Mouse (Mus musculus): ENCODE data around the gene Zfp687.

The Zfp687 gene

DNA sequence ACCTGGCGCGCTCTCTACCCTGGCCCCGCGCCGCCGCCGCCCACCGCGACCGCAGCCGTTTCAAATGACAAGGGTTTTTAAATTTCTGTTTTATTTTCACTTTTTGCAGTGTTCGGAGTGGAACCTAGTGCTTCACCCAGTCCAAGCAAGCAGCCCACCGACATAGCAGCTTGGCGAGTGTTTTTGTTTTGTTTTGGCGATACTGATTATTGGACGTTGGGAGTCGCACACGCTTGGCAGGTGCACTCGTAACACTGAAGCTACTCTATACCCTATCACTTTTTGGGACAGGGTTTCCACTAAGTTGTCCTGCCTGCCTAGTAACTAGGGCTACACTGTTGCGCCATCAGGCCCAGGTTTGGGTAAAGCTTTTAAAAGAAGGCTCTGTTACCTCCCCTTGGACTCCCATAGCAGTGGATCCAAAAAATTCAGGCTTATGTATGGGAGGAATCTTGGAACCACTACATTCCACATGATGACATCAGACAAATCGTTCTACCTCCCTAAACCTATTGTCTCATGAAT lies 1.3 kb upstream of the Zfp687 start:
- DNase-seq (ENCODE audit: extremely low spot score, low spot score): no peak

DNA sequence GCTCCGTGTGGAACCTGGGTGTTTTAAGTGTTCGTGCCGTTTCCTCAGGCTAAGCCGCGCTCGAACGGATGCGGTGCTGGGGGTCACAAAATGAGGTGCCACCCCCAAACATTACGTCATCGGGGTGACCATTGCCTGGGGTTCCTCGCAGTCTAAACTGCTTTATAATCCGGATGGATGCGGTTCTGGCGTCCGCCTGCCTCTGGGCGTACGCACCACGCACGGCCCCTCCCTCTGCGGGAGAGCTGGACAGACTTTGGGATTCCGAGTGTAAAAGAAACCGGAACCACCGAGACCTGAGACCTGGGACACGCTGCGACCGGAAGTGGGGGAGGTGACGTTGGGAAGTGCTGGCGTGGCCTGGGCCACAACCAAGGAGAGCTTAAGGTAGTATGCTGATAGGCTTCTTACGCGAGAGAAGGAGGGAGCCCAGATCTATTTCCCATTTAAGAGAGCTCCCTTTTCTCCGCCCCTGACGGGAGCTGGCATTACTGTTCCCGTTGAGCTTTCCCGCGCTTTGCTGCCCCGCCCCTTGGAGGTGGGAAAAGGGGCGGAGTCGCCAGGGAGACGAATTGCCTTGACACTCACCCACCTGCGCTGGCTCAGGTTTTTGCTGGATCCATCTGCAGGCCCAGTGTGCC lies 763 bp upstream of the Zfp687 start:
- peak; percentile 85 for DNase-seq (ENCODE audit: extremely low spot score, low spot score)

DNA sequence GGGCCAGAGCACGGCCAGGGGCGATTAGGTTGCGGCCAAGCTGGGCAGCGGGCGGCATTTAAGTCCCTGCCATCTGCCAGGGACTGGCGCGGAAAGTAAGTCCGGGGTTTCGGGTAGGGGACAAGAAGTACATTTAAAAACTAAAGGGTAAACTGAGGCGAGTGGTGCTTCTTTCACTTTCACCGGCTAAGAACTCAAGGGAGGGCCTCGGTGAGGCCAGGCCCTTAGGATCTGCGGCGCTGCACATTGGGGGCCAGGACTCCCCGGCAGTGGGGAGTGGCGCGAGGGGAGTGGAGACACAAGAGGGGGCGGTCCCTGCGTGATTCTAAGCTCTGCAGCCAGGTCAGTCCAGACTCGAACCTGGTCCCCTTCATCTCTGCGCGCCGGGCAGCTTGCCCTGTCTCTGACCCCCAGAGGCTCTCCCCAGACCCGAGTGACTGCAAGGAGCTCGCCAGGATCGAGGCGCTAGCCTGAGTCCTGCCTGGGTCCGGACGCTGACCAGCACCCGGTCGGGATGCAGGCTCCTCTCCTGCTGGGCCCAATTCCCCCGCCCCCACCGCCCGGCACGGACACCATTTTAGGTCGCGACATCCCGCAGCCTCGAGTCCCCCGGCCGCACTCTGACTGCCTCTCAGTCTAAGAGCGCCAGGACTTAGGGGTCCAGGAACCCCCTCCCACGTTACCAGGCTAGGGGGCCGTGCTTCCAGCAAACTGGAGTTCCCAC lies 658 bp downstream of the Zfp687 start:
- no peak for DNase-seq (ENCODE audit: extremely low spot score, low spot score)

DNA sequence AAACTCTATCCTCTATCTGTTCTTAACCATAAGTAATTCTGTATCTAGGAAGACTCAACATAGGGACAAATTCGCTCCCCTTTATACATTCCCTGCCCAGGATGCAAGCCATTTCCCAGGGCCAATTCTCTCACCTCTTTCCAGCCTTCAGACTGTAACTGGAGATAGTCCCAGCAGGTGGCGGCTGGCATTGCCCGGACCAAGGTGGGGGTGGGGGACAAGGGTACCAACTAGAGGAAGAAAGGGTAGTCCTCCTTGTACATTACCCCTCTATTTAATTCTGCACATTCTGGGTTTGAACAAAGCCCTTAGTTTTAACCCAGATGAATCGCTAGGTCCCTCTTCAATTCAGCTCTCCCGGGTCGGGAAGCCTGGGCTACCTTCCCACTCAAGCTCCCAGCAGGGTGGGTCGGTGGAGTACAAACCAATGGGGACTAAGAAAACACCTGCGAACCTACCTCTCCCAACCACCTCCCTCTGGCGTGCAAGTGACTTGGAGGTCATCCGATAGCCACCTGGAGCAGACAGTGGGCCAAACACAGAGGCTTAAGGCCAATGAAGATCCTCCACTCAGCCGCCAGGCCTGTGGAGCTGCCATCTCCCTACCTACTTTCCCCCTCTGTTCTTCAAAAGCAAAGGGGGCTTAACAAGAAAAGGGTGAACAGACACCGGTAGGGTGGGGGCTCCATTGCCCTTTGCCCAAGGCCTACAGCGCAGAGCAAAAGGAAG lies 1.4 kb downstream of the Zfp687 start:
- no peak for DNase-seq (ENCODE audit: extremely low spot score, low spot score)

DNA sequence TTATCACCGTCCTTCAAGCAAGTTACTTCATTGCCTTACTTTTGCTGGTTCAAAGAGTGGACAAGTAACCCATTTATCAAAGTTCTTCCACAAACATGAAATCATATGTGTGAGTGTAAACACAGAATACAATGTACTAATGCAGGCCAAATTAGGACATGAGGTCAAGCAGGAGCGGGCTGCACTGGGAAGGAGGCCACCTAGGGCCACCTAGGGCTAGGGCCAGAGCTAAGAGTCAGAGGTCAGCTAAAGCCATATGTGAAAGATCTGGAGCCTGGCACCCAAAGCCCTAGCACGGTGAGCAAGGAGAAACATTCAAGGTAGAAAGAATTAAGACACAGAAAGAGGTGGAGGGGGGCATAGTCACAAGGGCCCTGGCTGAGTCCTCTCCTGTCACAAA lies 2.3 kb downstream of the Zfp687 start:
- no peak for DNase-seq (ENCODE audit: extremely low spot score, low spot score)

DNA sequence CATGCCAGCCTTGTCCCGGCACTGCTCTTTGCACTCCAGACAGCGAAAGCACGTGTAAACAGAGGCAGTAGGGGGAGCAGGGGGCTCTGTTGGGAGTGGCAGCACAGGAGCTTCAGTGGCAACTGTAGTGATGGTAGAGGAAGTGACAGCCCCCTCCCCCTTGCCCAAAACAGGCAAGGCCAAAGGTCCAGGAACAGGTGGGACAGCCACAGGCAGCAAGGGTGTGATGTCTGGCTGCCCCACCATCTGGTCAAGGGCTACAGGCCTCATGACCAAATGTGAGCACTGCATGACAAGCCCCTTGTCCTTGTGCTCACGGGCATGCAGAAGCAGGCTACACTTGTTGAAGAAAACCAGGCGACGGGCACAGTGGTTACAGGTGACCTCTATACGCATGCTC lies 4.9 kb downstream of the Zfp687 start:
- DNase-seq (ENCODE audit: extremely low spot score, low spot score): no peak

DNA sequence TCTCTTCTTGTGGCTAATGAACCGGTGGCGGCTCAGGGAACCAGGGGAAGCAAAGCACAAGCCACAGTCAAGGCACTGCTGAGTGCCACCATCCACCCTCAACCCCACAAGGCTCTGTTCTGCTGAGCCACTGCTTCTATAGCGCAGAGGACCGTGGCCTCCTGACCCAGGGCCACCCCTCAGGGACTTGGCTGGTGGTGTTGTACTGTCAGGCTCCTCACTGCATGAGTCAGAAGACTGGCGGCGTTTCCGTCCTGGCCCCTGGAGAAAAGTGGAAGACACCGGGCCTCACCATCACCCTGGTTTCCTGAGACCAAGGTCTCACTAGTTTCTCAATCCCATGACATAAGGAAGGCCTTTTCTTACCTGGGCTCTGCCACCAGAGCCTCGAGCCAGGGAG lies 7.5 kb downstream of the Zfp687 start:
- DNase-seq (ENCODE audit: extremely low spot score, low spot score): no peak

DNA sequence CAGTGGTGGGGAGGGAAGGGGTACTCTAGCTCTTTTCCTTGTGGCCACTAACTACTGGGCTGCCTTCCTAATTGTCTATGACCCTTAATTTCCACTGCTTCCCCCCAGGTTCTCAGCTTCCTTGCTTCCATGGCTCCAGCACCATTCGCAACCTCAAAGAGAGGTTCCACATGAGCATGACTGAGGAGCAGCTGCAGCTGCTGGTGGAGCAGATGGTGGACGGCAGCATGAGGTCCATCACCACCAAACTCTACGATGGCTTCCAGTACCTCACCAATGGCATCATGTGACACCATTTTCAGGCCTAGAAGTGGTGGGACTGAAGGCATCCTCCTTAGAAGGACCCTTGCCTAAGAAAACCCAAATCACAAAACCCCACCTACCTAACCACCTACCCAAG lies 9.6 kb downstream of the Zfp687 start:
- no peak for DNase-seq (ENCODE audit: extremely low spot score, low spot score)

DNA sequence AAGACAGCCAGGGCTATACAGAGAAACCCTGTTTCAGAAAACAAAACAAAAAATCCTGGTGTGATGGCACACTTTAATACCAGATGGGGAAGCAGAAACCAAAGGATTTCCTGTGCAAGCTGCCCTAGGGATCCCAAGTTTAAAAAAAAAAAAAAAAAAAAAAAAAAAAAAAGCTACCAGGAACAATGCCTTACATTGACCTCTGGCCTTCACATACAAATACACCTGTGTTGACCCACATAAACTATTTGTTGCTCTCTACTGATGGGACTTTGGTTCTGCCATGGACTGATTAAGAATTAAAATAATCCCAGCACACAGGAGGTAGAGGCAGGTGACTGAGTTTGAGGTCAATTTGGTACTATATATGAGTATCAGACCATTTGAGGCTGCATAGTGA lies 12.0 kb downstream of the Zfp687 start:
- DNase-seq (ENCODE audit: extremely low spot score, low spot score): no peak

DNA sequence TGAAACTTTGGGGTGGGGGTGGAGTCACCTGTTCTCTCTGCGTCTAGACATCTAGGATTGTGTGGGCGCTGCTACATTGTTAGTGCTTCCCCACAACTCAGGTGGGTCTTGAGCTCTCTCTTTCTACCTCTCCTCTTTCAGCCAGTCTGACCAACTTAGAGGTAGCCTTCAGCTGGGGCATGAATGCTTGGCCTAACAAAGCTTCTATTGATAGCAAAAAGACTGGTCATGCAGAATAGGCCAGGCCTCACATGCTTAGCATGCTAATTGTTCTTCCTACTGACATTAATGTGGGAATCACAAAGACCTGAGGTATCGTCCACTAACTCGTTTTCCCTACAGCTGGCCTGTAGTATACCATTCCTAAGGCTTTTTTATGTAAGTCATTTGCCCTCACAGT lies 12.7 kb downstream of the Zfp687 start:
- DNase-seq (ENCODE audit: extremely low spot score, low spot score): no peak

DNA sequence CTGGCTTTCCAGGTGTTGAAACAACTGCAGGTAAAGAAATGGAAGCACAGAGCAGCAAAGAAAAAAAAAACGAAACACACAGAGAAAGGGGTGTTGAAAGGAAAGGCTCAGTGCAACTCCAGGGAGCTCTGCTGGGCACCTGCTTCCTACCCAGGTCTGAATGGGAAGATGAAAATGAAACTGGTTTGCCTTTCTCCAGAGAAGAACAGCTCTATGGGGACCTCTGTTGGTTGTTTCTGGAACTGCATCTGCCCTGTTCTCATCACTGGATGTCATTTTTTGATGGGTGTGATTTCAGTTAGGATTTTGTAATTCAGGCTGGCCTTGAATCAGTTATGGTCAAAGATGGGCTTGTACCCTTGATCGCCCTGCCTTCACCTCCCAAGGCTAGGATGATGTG lies 18.3 kb downstream of the Zfp687 start:
- peak; percentile 80 for DNase-seq (ENCODE audit: extremely low spot score, low spot score)

DNA sequence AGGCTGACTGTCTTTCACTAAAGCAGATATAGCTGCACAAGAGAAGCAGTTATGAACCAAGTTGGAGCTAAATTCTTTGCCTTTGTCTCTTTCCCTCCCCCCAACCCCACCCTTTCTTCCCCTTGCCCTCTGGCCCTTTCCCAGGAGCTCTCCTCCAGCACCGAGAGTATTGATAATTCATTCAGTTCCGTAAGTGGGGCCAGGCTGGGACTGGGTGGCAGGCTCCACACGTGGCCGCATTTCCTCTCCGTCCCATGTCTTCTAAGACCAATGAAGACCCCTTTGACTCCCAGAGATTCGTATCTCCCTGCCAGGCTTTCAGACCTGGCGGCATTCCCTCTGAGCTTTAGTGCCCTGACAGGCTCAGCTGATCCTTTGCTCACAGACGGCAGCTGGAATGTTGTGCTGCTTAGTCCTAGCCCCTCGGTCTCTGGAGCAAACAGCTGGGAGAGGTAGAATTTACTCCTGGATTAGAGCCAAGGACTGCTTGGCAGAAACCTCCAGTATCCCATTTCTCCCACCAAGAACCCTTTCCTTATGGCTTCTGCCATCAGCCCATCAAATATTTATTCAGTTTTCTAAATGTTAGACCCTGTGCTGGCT lies 26.0 kb downstream of the Zfp687 start:
- no peak for DNase-seq (ENCODE audit: extremely low spot score, low spot score)

DNA sequence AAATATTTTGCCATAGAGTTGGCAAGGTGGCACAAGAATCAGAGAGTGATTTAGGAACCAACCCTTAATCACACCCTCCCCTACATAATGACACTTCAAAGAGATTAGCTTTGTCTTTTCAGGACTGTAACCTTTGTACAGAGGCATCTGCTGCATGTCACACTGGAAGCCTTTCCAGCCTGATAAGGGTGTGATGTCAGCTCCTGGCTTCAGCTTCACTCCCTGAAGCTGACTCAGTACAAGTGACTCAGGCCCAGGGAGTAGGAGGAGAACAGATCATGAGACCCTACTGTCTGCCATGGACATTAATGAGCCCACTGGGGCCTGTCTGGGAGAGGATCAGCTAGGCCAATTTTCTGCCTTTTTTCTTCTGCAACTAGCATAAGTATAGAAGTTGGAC lies 27.7 kb downstream of the Zfp687 start:
- DNase-seq (ENCODE audit: extremely low spot score, low spot score): no peak

DNA sequence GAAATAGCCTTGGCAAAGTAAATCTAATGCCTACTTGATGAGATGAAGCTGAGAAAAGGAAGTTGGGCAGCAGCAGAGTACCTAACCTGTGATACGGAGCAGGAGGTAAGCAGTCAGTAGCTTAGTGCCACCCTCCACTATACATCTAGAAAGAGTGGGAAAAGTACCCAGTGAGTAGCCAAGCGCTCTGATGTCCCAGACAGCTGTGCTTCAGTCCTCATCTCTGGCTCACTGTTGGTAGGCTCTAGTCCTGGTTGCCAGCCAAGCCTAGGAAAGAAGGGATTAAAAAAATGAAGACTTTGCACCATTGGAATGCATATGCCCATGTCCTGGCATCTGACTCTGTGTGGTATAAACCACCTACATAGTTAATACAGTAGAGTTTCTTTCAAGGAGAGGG lies 29.7 kb downstream of the Zfp687 start:
- no peak for DNase-seq (ENCODE audit: extremely low spot score, low spot score)

DNA sequence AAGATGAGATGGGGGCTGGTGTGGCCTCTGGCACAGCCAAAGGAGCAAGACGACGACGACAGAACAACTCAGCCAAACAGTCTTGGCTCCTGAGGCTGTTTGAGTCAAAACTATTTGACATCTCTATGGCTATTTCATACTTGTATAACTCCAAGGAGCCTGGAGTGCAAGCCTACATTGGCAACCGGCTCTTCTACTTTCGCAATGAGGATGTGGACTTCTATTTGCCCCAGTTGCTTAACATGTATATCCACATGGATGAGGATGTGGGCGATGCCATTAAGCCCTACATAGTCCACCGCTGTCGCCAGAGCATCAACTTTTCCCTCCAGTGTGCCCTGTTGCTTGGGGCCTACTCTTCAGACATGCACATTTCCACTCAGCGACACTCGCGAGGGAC lies 30.9 kb downstream of the Zfp687 start:
- no peak for DNase-seq (ENCODE audit: extremely low spot score, low spot score)

DNA sequence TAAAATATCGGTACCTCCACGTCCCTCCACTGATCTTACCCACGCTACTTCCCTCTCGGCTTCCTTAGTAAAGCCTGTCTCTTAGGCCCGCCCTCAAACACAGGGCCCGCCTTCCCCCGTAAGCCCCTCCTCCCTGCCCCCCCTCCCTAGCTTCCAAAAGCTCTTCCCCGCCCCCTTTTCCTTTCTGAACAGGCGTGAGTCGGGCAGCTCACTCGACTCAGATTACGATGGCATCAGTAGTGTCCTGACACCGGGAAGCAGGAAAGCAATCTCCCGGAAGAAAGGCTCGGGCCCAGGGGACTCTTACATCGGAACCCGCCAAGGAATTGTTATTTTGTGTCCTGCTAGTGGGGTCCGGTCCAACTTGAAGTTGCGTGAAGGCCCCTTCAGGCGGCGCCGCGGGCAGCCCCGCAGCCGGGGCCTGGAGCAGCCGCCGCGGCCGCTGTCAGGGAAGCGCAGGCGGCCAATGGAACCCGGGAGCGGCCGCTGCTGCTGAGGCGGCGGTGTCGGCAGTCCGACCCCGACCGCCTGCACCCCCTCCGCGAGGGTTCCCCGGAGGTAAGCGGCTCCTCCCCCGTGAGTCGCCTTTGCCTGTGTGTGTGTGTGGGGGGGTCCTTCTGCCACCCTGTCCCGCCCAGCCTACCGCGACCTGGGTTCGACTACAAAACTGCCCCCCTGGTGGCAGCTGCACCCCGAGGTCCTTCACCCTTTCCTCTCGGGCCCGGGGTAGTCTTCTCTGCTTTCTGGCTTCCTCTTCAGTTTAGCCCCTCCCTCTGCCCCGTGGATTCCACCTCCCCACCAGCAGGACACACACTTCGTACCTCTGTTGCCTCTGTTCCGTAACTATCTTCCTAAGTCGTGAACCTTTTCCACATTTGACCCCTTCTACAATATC lies 40.5 kb downstream of the Zfp687 start, which contains the start of gene Pi4kb:
Pi4kb (plus strand) TSS at position 204 of the 895 bp plus-strand sequence.
- peak; percentile 93 for DNase-seq (ENCODE audit: extremely low spot score, low spot score)

DNA sequence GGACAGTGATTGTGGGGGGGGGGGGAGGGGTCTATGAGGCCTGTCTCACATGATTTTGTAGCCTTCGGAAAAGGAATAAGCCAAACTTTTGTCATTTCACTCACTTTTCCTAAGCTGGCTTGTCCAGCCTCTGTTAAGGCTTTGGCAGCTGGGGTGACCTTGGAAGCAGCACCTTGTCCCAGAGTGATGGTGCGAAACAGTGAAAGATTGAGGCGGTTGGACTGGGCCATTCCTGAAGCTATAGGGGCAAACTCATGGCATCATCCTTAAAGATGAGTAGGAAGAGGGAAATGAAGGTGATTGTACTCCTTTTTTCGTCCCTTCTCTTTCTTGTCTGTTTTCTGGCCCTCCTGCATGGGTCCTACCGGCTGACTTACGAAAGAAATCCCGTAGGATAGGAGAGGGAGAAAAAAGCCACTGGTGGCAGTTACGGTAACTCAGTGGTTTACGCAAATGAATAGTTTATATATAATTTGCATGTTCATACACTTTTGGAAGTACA lies 41.2 kb downstream of the Zfp687 start:
- DNase-seq (ENCODE audit: extremely low spot score, low spot score): no peak

DNA sequence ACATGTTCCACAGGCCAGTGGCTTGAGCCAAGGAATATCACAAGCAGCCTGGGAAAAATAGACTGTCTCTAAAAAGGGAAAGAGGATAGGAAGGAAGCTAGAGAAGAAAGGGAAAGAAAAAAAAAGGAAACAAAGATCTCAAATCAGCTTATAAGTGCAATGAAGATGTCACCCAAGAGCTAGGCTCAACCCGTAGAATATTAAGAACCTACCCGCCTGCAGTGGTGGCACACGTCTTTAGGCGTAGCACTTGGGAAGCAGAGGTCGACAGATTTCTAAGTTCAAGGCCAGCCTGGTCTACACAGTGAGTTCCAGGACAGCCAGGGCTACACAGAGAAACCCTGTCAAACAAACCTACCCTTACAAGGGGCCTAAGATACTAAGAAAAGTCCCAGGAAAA lies 41.6 kb downstream of the Zfp687 start:
- no peak for DNase-seq (ENCODE audit: extremely low spot score, low spot score)

DNA sequence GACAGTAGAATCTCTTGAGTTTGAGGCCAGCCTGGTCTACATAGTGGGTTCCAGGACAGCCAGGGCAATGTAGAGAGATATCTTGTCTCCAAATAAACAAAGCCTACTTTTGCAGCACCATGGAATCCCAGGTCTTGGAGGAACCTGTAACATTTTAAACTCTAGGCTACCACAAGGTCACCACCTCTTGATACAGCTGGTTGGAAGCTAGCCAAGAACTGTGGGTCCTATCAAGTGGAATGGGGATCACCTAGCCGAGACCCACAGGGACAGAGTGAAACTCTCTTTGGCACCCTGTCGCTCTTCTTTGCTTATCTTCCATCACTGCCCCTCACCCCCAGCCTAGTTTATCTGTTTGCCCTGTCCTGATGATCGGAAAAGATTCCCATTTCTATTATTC lies 42.7 kb downstream of the Zfp687 start:
- no peak for DNase-seq (ENCODE audit: extremely low spot score, low spot score)

DNA sequence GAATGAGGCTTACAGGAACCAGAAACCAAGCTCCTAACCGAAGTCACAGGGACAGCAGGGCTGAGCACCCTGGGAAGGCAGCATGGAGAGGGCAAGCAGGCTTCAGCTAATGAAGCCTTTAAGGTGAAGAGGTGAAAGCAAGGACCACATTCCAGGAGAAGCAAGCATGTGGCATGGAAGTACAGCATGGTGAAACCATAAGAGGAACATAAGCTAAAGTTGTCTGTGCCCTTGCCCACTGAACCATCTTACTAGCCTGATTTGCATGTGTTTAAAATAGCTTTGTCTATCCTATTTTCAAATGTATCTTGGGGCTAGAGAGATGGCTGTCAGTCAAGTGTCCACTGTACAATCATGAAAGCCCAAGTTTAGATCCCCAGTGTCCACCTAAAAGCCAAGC lies 49.4 kb downstream of the Zfp687 start:
- no peak for DNase-seq (ENCODE audit: extremely low spot score, low spot score)

DNA sequence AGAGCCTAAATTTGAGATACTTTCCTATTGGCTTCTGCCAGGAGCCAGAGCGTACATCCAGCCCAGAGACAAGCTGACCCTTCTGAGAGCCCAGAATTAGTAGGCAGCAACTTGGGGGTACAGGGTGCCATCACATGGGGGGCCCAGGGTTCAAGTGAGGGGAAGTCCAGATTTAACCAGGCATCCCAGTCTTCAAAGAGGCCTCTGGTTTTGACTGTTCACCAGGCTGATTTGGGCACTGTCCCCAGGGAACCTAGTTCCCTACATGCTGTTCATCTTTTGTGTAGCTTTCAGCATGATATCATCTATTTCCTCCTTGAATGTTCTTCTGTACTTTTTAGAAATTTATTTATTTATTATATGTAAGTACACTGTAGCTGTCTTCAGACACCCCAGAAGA lies 50.3 kb downstream of the Zfp687 start:
- DNase-seq (ENCODE audit: extremely low spot score, low spot score): no peak

Data from neural tube, embryonic 10.5 days (tissue).